Mouse (Mus musculus): Measurements from ENCODE around the gene Asb11.

Gene Asb11

DNA sequence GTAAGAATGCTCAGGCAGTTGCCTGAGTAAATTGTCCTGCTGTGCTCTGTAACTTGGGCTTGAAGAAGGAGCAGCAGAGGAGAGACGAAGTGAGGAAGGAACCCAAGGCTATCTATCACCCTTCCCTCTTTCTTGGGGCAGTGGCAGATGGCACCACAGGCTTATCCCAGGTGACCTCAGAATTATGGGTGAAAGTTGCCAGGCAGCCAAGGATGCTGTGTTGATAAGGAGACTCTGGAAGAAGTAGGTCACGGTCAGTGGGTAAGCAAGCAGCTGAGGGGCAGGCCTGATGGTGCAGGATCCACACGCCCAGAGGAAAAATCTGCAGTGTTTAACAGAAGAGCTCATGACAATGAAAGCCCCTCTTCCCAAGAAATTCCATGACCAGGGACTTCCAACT, 4.5 kb downstream of the Asb11 start:
- DNase-seq (ENCODE audit: extremely low read depth, low read depth, low spot score), result no peak

DNA sequence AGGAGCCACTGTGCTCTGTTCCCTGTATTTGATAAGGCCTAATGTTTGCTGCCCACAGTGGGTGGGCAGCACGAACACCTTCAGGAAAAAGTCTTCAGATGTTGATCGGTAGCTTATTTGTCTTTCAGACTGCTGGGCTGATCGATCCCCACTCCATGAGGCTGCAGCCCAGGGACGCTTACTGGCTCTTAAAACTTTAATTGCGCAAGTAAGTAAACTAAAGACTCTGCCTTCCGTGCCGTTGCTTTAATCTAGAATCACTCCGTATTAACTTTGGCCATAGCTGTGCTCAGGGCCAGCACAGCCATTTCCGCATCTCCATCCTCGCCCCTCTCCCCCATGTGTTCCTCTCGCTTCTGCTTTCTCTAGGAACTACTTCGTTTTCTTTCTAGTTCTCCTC, 8.8 kb downstream of the Asb11 start:
- DNase-seq (ENCODE audit: extremely low read depth, low read depth, low spot score), result no peak

DNA sequence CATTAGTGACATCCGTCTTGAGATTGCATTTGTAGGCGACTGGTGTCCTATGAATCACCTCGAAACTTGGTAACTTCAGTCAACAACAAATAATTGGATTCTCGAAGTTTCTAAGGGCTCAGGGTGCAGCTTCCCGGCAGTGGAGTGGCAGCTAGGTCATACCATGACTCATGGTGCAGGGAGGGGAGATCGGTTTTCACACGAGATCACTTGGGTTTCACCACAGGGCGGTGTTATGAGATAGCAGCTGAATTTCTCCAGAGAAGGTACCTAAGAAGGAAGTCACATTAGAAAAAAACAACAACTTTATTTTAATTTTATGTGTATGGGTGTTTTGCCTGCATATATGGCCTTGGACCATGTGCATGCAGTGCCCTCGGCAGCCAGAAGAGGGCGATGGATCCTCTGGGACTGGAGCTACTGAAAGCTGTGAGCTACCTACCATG, 9.3 kb downstream of the Asb11 start:
- DNase-seq (ENCODE audit: extremely low read depth, low read depth, low spot score), result no peak

DNA sequence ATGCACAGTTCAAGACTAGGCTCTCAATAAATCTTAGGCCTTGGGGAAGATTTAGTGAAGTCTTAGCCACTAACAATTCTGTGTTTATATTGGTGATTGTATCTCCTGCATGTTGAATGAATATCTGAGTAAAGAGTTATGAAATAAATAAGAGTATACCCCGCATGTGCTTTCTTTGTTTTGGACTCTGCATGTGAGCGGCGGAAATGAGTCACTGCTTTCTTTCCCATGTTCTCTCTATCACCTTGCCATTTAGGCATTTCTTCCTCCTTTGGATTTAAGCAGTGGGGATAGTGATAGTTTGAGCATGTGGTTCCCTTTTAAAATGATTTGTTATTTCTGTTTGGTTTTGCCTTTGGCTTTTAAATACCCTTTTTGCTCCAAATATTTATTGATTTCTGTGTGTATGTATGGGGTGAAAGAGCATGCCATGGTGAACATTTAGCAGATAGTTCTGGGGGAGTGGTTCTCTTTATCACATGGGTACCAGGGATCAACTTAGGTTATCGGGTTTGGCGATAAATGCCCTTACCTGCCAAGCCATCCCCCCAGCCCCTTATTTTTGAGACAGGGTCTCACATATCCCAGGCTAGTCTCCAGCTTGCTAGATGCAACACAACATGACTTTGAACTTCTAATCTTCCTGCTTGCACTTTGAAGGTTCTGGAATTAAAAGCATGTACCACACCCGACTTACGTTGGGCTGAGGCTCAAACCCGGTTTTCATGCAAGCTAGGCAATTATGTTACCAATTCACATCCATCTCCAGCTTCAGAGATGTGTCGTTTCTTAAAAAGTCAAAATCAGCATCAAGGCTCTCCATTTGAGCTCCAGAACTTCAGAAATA, 10.3 kb downstream of the Asb11 start:
- DNase-seq (ENCODE audit: extremely low read depth, low read depth, low spot score), result no peak

DNA sequence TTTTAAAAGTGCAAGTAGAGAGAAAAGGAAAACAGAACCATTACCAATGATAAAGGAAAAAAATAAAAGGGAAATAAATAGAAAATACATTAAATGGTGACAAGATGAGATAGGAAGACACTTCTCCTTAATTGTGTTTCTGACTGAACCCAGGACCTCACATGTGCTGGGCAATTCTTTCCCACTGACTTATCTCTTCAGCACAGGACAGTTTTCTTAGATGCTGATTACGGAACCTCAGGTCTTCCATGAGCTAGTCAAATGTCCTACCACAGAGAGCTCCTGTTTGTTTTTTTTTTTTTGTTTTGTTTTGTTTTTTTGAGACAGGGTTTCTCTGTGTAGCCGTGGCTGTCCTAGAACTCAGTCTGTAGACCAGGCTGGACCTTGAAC, 10.9 kb downstream of the Asb11 start:
- DNase-seq (ENCODE audit: extremely low read depth, low read depth, low spot score), result no peak

DNA sequence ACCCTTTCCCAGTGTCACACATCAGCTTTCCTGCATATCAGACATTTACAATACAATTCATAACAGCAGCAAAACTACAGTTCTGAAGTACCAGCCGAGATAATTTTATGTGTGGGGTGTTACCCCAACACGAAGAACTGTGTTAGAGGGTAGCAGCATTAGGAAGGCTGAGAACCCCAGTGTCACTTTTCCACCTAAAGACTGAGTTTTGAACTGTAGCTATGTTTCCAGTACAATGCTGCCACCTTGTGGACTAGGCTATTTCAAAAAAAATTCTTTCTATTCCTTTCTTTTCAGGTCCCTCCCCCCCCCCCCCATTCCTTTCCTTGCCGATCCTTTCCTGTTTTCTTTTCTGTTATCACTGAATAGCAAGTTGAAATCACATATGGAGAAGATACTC, 12.4 kb downstream of the Asb11 start:
- no peak for DNase-seq (ENCODE audit: extremely low read depth, low read depth, low spot score)

DNA sequence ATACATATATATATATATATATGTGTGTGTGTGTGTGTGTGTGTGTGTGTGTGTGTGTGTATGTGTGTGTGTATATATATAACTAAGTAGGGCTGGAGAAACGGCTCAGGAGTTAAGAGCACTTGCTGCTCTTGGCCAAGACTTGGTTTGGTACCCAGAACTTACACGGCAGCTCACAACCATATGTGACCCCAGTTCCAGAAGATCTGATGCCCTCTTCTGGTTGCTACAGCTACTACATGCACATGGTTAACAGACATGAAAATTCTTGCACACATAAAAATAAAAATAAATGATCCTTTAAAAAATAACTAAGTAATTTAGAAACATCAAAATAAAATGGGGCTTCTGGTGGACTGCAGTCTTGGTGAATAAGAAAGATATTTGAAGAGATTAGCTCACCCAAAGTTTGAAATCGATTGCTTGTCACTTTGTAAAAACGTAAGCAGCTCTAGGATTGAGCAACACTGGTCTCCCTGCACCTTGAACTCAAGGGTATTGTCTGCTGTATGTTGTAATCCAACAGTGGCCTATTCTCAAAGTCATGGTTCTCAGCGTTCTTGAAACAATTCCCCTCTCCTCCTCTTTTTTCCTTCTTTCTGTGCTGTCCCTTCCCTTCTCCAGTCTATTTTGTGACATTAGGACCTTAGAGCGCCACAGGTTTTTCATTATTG, 22.5 kb downstream of the Asb11 start:
- DNase-seq (ENCODE audit: extremely low read depth, low read depth, low spot score), result no peak

DNA sequence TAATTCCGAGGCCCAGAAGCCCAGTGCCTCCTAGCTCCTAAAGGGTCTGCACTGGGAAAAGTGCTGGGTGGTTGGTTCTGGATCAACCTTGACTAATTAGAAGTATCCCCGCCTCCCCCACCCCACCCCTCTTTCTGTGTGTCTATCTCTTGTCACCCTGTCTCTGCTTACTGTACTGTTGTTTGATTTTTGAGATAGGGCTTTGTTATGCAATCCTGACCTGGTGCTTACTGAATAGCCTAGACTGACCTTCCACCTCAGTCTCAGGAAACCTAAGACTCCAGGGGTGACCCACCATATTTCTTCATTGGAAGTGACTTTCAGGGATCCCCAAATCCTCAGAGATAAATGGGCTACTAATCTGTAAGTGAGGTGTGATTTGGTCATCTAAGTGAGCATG, 65.5 kb downstream of the Asb11 start:
- DNase-seq (ENCODE audit: extremely low read depth, low read depth, low spot score), result no peak

DNA sequence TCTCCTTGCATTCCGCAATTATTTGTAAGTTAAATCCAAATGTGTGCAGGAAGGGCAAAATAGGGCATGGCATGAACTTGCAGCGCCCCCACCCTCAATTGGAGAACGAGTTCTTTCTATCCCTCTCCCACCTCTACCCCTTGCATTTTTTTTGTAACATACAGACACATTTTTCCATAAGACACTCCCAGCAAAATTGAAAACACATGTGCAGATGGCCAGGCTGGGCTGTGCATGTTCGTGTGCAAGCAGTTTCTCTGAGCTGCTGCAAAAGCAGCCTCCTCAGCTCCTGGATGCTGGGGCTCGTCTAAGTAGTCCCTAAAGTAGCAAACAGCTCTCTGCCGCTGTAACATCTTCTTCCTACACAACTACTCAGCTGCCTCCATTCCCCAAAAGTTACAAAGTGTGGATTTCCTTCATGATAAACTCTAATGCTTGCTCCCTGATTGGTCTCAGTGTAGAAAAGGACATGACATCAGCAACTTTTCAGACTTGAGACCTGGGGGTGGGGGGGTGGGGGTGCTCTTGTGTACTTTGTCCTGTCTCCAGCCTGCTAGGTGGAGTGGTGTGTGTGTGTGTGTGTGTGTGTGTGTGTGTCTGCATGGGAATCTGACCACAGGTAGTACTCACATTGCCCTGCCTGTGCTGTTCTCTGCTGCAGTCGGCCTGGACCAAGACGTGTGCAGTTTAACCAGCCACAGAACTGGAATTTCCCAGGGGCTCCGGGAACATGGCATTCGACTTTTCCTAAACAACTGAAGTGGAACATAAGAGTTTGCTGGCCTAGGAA, 69.1 kb downstream of the Asb11 start, which contains the start of gene Asb9:
Gene Asb9 (plus strand): TSS at position 619 of the 790 bp plus-strand sequence.
- DNase-seq (ENCODE audit: extremely low read depth, low read depth, low spot score), result no peak

DNA sequence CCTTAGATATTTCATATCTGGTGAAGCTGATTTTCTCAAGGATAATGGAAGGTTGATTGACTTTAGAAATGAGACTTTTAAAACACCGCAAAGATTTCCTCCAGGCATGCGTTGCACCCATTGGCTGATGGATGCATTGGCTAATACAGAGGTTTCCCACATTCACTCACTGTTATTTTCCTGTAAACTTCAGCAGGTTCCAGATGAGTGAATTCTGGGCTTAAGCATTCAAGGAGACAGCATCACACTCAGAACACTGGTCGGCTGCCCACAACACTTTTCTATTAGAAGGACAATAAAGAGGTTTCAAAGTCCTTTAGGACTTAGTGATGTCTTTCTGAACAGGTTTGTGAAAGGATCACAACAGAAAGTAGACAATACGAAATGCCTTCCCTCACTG, 70.3 kb downstream of the Asb11 start:
- DNase-seq (ENCODE audit: extremely low read depth, low read depth, low spot score), result no peak

DNA sequence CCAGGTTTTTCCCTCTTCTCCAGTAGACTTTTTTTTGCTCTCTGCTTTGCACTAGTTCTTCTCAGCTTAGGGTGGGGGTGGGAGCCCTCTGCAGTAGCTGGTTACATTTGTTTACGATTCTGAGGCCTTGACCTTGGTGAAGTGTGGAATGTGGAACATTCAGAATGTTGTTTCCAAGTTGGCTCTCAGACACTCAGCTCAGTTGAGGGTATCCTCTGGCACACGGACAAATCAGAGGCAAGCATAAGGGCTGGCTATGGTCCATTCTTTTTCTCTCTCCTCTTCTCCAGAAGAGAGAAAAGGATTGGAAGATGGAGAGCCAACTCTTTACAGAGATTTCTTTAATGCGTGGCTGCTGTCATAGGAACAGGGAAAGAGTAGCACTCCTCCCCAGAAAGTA, 71.9 kb downstream of the Asb11 start:
- no peak for DNase-seq (ENCODE audit: extremely low read depth, low read depth, low spot score)

Data from fat pad, adult 2 months (tissue).